Comparison of ENCODE assay signal across 10 mouse cellular contexts in the genomic region with DNA sequence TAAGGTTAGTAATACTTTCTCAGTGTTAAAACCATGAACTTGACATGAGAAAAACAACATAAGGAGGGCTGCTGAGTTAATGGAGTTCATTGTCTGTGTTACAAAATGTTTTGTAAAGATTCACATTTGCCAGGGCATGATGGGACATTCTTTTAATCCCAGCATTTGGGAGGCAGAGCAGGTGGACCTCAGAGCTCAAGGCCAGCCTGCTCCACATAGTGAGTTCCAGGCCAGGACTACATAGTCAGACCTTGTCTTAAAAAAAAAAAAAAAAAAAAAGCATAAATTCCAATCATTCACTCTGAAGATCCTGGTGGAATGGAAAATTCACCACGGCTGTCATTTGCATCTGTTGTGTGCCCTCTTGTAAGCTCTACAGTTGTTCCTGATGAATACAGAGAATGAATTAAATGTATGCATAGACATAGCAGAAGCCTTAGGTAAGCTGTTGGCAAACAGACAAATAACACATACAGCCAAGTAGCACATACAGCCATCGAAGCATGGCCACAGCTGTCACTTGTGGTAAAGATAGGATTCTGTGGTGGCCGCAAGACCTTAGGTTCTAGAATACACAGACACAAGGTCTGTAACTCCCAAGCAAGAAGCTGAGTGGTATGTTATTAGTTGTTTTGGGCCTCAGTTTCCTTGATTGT. TPM values are rescaled to one million over a fixed set of nuclear protein-coding genes. Genes with fewer than 3 reads are reported as not detected.
DNase-seq lines count a peak whose midpoint lies in the region; ATAC-seq lines count a peak whose summit lies in the region.
"Had no signal": no experiment of that assay in that cellular context is flagged by ENCODE, and none has a peak within 500 bp of the region (broad histone marks: within the 10 kb centered on the region; RNA-seq: fewer than 3 reads in every experiment).

No protein-coding gene starts in this region.

- H3K4me1 ChIP-seq in heart, embryonic 14.5 days (ENCODE audit: control insufficient read depth in 2 of 2, insufficient read depth in 2 of 2, low read length in 2 of 2), result peaks cover 33 to 60% of the 10 kb centered on the region in 2 experiments
- peaks cover 38% of the 10 kb centered on the region for H3K4me1 ChIP-seq in limb, embryonic 10.5 days

- peak overlapping the region; percentile 55 to 89 for H3K27ac ChIP-seq in heart, embryonic 14.5 days (replicated peaks in 1 of 2; ENCODE audit: control insufficient read depth in 1 of 2, insufficient read depth in 1 of 2, low read depth in 2 of 2, low read length in 2 of 2)
- H3K27ac ChIP-seq in limb, embryonic 10.5 days, result peak overlapping the region; percentile 88

- H3K4me2 ChIP-seq in heart, embryonic 14.5 days (ENCODE audit: low read length), result no peak overlapping the region

- ATAC-seq in heart, embryonic 14.5 days (ENCODE audit: insufficient number of reproducible peaks, insufficient read depth, low FRiP score, low read depth), result no peak

- H3K9ac ChIP-seq in heart, embryonic 14.5 days (ENCODE audit: low read length), result no peak overlapping the region

- H3K36me3 ChIP-seq in heart, embryonic 14.5 days (ENCODE audit: control insufficient read depth, insufficient read depth, low read length), result no peaks in the 10 kb centered on the region
- no peaks in the 10 kb centered on the region for H3K36me3 ChIP-seq in limb, embryonic 10.5 days

- no peak overlapping the region for H3K4me3 ChIP-seq in heart, embryonic 14.5 days (ENCODE audit: control insufficient read depth in 1 of 2, insufficient read depth in 1 of 2, low read depth in 1 of 2, low read length in 2 of 2)
- no peak overlapping the region for H3K4me3 ChIP-seq in limb, embryonic 10.5 days

- no peaks in the 10 kb centered on the region for H3K9me3 ChIP-seq in heart, embryonic 14.5 days (ENCODE audit: control insufficient read depth, low read length)
- no peaks in the 10 kb centered on the region for H3K9me3 ChIP-seq in limb, embryonic 10.5 days (replicated peaks)

- no peak for DNase-seq in heart, postnatal 10 days
- DNase-seq in thymus, postnatal 0 days (ENCODE audit: low spot score), result peak; percentile 17
- DNase-seq in thymus, postnatal 14 days, result no peak
- DNase-seq in limb, embryonic 10.5 days (ENCODE audit: low spot score), result no peak
- DNase-seq in adrenal gland, postnatal 14 days, result no peak
- no peak for DNase-seq in layer of hippocampus, postnatal 10 days (ENCODE audit: low spot score in 2 of 2)
- DNase-seq: kidney, postnatal 36 days; thymus, adult 2 months had no signal

- H3K27me3 ChIP-seq in heart, embryonic 14.5 days (ENCODE audit: control insufficient read depth, insufficient read depth, low read length), result no peaks in the 10 kb centered on the region
- H3K27me3 ChIP-seq in limb, embryonic 10.5 days (ENCODE audit: low read depth, poor library complexity, severe bottlenecking), result no peaks in the 10 kb centered on the region

- 30% methylated on average over 3 of the region's 3 CpGs for WGBS in heart, embryonic 14.5 days
- WGBS in limb, embryonic 10.5 days, result 89% methylated on average over 3 of the region's 3 CpGs

- intact Hi-C loops in heart, postnatal 10 days (cut with DNase I), result no loop called here

RNA-seq across cellular contexts. Expression of a gene that starts 25.7 kb away (rescaled TPM):
- polyA plus RNA-seq in heart, embryonic 14.5 days (2014; fragmentation: Nextera tagmentation; extraction: Ambion mirVana), result 114 and 117 TPM in 2 replicates
- total RNA-seq in heart, postnatal 10 days (2021), result 10 to 100 TPM; 11.0 to 11.9 TPM
- polyA plus RNA-seq in thymus, postnatal 0 days (2015; fragmentation: Nextera tagmentation; extraction: Ambion mirVana), result 4.9 and 7.8 TPM in 2 replicates
- polyA plus RNA-seq in limb, embryonic 10.5 days (2016; fragmentation: Nextera tagmentation; extraction: Ambion mirVana), result 5.5 and 6.2 TPM in 2 replicates
- 66.4 and 68.7 TPM in 2 replicates for total RNA-seq in adrenal gland, postnatal 14 days (2021)
- 1 to 10 TPM; 7.1 to 8.9 TPM for total RNA-seq in layer of hippocampus, postnatal 10 days (2021)
- total RNA-seq: monocyte, adult 5-6 weeks had no signal
